Mouse (Mus musculus) liver, embryonic 16.5 days (tissue): ENCODE data around the gene Dyrk2. TPM values are rescaled to one million over a fixed set of nuclear protein-coding genes. Genes with fewer than 3 reads are reported as not detected.

ENCODE experiments used
- ATAC-seq: fragments of 200-750 bp; cut with Nextera tagmentation; 2 replicates; pipeline ENCODE4 v1.8.0; 2017; ENCODE audit warnings: low read depth, mild to moderate bottlenecking, moderate number of reproducible peaks, moderate library complexity
- H3K27ac ChIP-seq: fragments of 300-500 bp; sonication (generic); 2 replicates; pipeline ENCODE4 v1.5.1; 2014; ENCODE audit warnings: mild to moderate bottlenecking, low read length
- H3K27me3 ChIP-seq: fragments of 300-500 bp; sonication (generic); 2 replicates; pipeline ENCODE4 v1.6.1; 2014; ENCODE audit warnings: low read depth, low read length, mixed read lengths; ENCODE audit not compliant: control insufficient read depth, insufficient read depth
- H3K36me3 ChIP-seq: fragments of 300-500 bp; sonication (generic); 2 replicates; pipeline ENCODE4 v1.6.1; 2014; ENCODE audit warnings: mild to moderate bottlenecking; ENCODE audit not compliant: control insufficient read depth, insufficient read depth
- H3K4me1 ChIP-seq: fragments of 300-500 bp; sonication (generic); 2 replicates; pipeline ENCODE4 v1.6.1; 2014; ENCODE audit warnings: low read depth, low read length, mixed read lengths; ENCODE audit not compliant: control insufficient read depth
- H3K4me2 ChIP-seq: fragments of 300-500 bp; sonication (generic); 2 replicates; pipeline ENCODE4 v1.6.1; 2014; ENCODE audit warnings: low read depth, low read length, mixed read lengths
- H3K4me3 ChIP-seq: fragments of 300-500 bp; sonication (generic); 2 replicates; pipeline ENCODE4 v1.5.1; 2014; ENCODE audit warnings: low read depth, mild to moderate bottlenecking, low read length
- H3K9ac ChIP-seq: fragments of 300-500 bp; sonication (generic); 2 replicates; pipeline ENCODE4 v1.6.1; 2014; ENCODE audit warnings: low read depth, low read length
- H3K9me3 ChIP-seq: fragments of 300-500 bp; sonication (generic); replicated peaks from 2 replicates; pipeline ENCODE4 v1.6.1; 2016; ENCODE audit warnings: low read length; ENCODE audit not compliant: control insufficient read depth
- WGBS: fragments of 180-500 bp; shearing (Covaris S2); extraction: QIAGEN DNeasy Blood & Tissue Kit; methylation state at CpG from one replicate; pipeline ENCODE4 v1.1.7; 2014; ENCODE audit not compliant: insufficient replicate concordance; 5-methylcytosine and 5-hydroxymethylcytosine counted together
- polyA plus RNA-seq: library from polyadenylated mRNA; unstranded; fragments of >200 nt; fragmentation: Nextera tagmentation; extraction: Ambion mirVana; gene quantifications from 2 replicates; pipeline ENCODE4 v1.2.1, GENCODE M21; 2015

Gene Dyrk2
- polyA plus RNA-seq, 1 experiment from 2014 or later: 2.3 TPM

GRCm38 (mm10) chr10:118827116-118827515 is 42.9 kb downstream of the Dyrk2 start:
- Histone ChIP-seq H3K27ac (no peak overlapping the region), H3K4me2 (no peak overlapping the region), H3K4me1 (no peaks in the 10 kb centered on the region), H3K9me3 (no peaks in the 10 kb centered on the region), H3K4me3 (no peak overlapping the region), H3K27me3 (no peaks in the 10 kb centered on the region), H3K9ac (no peak overlapping the region), H3K36me3 (no peaks in the 10 kb centered on the region)
- no peak for ATAC-seq
- 74% methylated on average over 7 of the region's 7 CpGs for WGBS

DNA sequence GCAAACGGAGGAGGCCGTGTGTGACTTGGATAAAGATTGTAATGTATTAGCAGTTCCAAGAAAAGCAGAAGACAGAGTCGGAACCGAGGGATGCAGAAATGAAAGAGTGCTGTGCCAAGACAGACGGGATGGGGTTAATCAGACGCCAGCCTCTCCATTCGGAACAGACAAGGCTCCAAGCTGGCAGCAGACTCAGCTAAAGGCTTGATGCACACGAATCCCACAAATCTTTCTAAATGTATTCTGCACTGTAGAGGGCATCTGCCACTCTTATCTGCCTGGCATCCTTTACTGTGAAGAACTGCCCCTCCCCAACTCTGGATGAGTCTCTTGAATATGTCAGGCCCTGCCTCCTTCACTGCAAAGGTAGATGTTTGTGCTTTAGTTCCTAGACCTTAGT is 45.2 kb downstream of the Dyrk2 start:
- H3K27ac ChIP-seq: no peak overlapping the region

DNA sequence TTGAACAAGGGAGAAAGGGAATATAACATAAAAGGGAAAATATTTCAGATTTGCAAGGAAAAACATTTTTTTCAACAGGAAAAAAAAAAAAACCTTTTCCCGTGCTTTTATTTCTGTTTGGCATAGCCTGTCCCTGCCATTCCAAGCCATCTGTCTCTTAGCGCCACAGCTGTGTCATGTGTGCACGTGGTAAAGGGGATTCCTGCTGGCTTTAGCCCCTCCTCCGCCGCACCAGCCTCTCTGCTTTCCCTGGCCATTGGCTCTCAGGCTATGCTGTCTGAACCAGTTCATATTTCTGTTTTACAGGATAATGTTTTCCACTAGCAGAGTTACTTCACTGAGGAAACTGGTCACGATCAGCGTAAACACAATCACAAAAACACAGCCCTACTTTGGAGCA is 49.1 kb downstream of the Dyrk2 start:
- H3K36me3 ChIP-seq: no peaks in the 10 kb centered on the region
- 52% methylated on average over 7 of the region's 7 CpGs for WGBS
- no peaks in the 10 kb centered on the region for H3K9me3 ChIP-seq
- no peak for ATAC-seq
- no peak overlapping the region for H3K27ac ChIP-seq
- no peaks in the 10 kb centered on the region for H3K27me3 ChIP-seq
- H3K9ac ChIP-seq: no peak overlapping the region
- H3K4me2 ChIP-seq: no peak overlapping the region
- H3K4me1 ChIP-seq: no peaks in the 10 kb centered on the region
- H3K4me3 ChIP-seq: no peak overlapping the region

More for the DNA sequence above, 45.2 kb downstream of the Dyrk2 start:
- WGBS: 68% methylated on average over 8 of the region's 8 CpGs
- H3K4me2 ChIP-seq: no peak overlapping the region
- no peak overlapping the region for H3K9ac ChIP-seq
- H3K36me3 ChIP-seq: no peaks in the 10 kb centered on the region
- H3K27me3 ChIP-seq: no peaks in the 10 kb centered on the region
- no peaks in the 10 kb centered on the region for H3K9me3 ChIP-seq
- no peak for ATAC-seq
- no peak overlapping the region for H3K4me3 ChIP-seq
- no peaks in the 10 kb centered on the region for H3K4me1 ChIP-seq

DNA sequence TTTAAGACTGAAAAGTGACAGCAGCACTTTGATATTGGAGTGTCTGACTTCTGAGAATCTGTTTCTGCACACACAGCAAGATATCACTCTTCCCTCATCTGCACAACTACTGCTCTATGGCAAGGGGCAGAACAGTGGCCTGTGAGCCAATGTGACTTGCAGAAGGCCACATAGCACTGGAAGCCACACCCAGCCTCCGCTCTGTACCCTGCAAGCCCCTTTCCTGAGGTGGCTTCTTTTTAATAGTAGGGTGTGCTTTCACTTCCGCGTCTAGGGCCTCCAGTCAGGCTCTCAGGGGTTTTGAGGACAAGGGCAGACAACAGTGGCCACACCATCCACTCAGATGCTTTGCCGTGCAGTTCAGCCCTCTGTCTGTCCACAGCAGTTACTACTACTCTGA is 50.2 kb downstream of the Dyrk2 start:
- 47% methylated on average over 4 of the region's 4 CpGs for WGBS
- Histone ChIP-seq H3K4me3 (no peak overlapping the region), H3K27ac (no peak overlapping the region), H3K4me2 (no peak overlapping the region), H3K4me1 (no peaks in the 10 kb centered on the region), H3K36me3 (no peaks in the 10 kb centered on the region), H3K27me3 (no peaks in the 10 kb centered on the region), H3K9ac (no peak overlapping the region), H3K9me3 (no peaks in the 10 kb centered on the region)
- 0 out of 2 replicates have a peak, but pooled peaks have one; percentile 11 for ATAC-seq

DNA sequence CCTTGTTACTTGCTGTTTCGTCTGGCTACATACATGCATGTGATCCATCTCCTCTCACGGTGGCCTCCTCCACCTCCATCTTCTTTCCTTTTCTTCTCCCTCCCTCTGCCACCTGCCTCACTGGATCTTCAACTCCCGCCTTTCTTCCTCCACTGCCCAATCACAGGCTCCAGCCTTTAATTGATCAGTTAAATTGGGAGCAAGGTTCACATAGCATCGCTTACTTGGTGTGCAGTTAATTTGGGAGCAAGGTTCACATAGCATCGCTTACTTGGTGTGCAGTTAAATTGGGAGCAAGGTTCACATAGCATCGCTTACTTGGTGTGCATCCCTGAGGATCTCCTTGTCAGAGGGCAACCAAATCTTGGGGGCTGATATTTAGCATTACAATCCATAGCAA is 52.9 kb downstream of the Dyrk2 start:
- no peak for ATAC-seq
- no peaks in the 10 kb centered on the region for H3K36me3 ChIP-seq
- H3K27me3 ChIP-seq: no peaks in the 10 kb centered on the region
- no peak overlapping the region for H3K27ac ChIP-seq
- H3K9ac ChIP-seq: no peak overlapping the region
- no peak overlapping the region for H3K4me3 ChIP-seq
- 70% methylated on average over 6 of the region's 6 CpGs for WGBS
- H3K4me1 ChIP-seq: no peaks in the 10 kb centered on the region
- no peaks in the 10 kb centered on the region for H3K9me3 ChIP-seq
- no peak overlapping the region for H3K4me2 ChIP-seq

DNA sequence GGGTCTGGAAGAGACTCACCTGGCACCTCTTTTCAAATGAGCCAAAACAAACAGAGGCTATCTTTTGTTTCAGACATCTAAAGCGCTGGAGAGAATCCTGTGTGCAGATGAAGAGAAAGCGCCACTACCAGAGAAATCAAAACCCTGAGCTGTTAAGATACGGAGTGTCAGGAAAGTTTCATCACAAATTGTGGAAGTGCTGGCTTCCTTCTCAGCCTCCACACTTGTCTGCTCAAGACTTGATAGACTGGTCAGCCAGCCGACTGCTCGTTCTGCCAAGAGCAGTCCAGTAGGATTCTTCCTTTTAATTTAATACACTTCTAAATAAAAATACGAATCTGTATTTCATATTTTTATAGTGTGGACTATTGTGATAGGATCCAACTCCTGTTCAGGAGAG is 58.1 kb downstream of the Dyrk2 start:
- WGBS: 20% methylated on average over 6 of the region's 6 CpGs
- H3K4me3 ChIP-seq: no peak overlapping the region
- H3K27me3 ChIP-seq: no peaks in the 10 kb centered on the region
- H3K9me3 ChIP-seq: no peaks in the 10 kb centered on the region
- H3K27ac ChIP-seq: no peak overlapping the region
- ATAC-seq: no peak
- no peaks in the 10 kb centered on the region; the same call in 1 of the 2 replicates for H3K4me1 ChIP-seq
- no peak overlapping the region for H3K4me2 ChIP-seq
- no peaks in the 10 kb centered on the region for H3K36me3 ChIP-seq
- no peak overlapping the region for H3K9ac ChIP-seq

GRCm38 (mm10) chr10:118810908-118811711 is 58.9 kb downstream of the Dyrk2 start:
- WGBS: 23% methylated on average over 16 of the region's 16 CpGs
- H3K4me2 ChIP-seq: 0 out of 2 replicates have a peak overlapping the region, but pooled peaks have one; percentile 6
- no peak overlapping the region for H3K27ac ChIP-seq
- no peaks in the 10 kb centered on the region for H3K27me3 ChIP-seq
- no peaks in the 10 kb centered on the region for H3K9me3 ChIP-seq
- H3K4me1 ChIP-seq: no peaks in the 10 kb centered on the region; the same call in 1 of the 2 replicates
- H3K9ac ChIP-seq: no peak overlapping the region
- H3K36me3 ChIP-seq: no peaks in the 10 kb centered on the region
- H3K4me3 ChIP-seq: no peak overlapping the region
- ATAC-seq: peak; percentile 55
